Mouse (Mus musculus): ENCODE data around the gene Rela.

DNA sequence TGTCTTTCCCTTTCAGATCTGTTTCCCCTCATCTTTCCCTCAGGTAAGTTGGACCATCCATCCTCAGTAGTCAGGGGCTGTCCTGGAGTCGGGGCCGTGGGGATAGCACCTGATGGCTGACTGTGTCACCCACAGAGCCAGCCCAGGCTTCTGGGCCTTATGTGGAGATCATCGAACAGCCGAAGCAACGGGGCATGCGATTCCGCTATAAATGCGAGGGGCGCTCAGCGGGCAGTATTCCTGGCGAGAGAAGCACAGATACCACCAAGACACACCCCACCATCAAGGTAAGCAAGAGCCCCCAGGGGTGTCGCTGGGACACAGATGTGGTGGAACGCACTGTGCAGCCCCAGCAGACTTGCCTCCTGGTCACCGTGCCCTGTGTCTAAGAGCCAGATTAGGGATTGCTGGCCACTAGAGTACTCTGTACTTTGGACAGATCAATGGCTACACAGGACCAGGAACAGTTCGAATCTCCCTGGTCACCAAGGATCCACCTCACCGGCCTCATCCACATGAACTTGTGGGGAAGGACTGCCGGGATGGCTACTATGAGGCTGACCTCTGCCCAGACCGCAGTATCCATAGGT is 1.2 kb downstream of the Rela start:
- TF ChIP-seq CTCF (IDR thresholded peaks at IDR 0.05; ENCODE audit: low read depth) (no peak), EP300 (IDR thresholded peaks at IDR 0.05; ENCODE audit: low read depth) (no peak)

All from liver, postnatal 0 days (tissue).